Mouse (Mus musculus) ovary, adult 18-20 months (tissue): ENCODE measurements around the gene Gna14.

Source experiments
- DNase-seq: peaks from one replicate; pipeline ENCODE4 v3.0.0; 2022; ENCODE audit warnings: low spot score, mixed read lengths

Gna14 gene

GRCm38 (mm10) chr19:16435531-16436231 is at the start of gene Gna14:
Gene Gna14, plus strand, starts transcription at chr19:16435762.
- DNase-seq: peak; percentile 56

- no peak for DNase-seq
Measured at GRCm38 (mm10) chr19:16386514-16386913, 49.0 kb upstream of the Gna14 start.

- no peak for DNase-seq
Measured at GRCm38 (mm10) chr19:16390192-16390795, 45.3 kb upstream of the Gna14 start.

DNA sequence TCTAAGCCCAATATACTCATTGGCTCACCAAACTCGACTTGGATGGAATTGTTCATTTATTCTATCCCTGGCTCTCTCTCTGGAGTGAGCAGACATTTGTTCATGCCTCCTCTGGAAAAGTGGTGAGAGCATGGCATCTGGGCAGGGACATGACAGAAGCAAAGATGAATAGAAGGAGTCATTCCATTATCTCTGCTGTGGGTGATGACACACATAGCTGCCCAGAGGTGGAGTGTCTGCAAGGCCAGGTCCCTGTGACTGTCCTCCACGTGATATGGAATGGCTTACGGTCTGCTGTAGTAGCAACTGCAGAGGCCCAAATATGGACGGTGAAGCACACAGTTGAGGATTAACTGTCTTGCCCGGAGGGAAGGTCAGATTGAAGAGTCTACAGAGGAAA is 41.2 kb upstream of the Gna14 start:
- no peak for DNase-seq

- DNase-seq: no peak
Measured at GRCm38 (mm10) chr19:16403101-16403500, 32.5 kb upstream of the Gna14 start.

- DNase-seq: no peak
Measured at GRCm38 (mm10) chr19:16407727-16408126, 27.8 kb upstream of the Gna14 start.

DNA sequence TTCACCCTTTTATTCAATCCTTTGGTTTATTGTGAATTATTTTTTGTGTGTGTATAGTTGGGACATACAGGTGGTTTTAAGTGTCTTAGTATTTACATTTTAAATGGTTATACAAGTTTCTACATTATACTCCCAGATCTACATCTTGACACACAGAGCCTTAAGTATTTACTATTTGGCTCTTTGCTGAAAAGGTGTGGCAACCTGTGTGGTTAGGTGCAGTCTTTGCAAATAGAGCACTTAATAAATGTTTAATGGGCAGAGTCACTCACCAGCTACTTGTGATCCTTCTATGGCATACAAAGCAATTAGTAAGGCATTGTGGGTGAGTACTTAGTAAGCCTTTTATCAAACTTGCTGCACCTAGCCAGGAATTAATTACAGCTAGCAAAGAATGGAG is 24.3 kb upstream of the Gna14 start:
- DNase-seq: no peak

DNA sequence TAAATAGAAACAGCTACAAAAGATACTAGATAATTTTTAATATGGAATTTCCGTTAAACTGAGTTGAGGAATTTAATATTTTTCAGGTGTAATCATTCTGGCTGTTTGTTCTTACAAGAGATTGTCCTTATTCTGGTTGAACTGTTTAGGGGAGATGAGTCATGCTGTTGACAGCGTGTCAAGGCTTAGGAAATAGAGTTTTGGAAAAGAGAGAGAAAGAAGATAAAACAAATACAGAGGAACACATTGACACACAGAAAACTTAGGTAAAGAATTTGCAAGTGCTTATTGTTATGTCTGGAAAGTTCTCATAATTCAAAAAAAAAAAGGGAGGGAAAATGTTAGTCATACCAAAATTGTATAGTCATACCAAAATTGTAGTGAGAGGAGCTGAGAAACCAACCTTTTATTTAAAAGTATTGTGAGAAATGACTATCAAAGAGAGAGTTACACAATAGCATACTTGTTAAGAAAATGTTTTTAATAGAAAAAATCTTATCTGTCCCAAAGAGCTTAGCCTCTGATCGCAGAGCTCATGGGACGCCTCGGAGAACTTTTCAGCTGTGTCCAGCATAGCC is 17.4 kb upstream of the Gna14 start:
- no peak for DNase-seq

- DNase-seq: peak; percentile 17
Measured at GRCm38 (mm10) chr19:16425596-16425995, 10.0 kb upstream of the Gna14 start.

- DNase-seq: no peak
Measured at GRCm38 (mm10) chr19:16431368-16431767, 4.2 kb upstream of the Gna14 start.

DNA sequence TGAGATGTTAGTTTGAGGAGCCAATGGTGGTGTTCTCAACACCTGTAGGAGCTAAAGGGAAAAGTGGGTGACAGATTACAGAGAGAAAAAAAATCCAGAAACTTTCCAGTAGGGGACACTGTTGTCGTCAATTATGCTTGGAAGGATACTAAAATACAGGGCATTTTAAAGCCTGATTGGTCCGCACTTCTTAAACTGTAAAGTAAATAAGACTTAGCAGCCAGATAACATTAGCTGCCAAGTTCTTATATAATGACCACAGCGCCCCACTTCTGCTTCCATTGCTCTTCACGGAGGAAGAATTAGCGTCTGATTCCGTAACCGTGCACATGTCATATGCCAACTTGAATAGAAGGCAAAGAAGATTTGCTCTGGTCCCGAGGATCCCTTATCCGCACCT is 683 bp upstream of the Gna14 start:
- DNase-seq: no peak

- peak; percentile 10 for DNase-seq
Measured at GRCm38 (mm10) chr19:16436335-16437169, 990 bp downstream of the Gna14 start.

- DNase-seq: no peak
Measured at GRCm38 (mm10) chr19:16437170-16437483, 1.6 kb downstream of the Gna14 start.

DNA sequence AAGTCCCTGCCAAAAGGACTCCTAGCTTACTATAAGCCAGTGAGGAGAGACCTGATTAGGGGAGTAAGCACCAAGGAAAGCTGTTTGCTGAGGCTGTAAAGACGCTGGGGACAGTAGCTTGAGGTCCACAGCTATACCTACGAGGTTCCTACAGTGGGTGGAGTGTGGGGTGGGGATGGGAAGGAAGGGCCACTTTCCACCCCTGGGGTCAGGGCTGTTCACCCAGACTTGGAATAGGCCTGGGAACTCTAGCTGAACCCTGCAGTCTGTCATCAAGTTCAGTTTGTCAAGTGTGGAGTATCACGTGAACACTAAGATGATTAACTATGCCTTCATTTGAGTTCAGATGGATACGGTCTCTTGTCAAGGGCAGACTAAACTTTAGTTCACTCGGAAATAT is 2.3 kb downstream of the Gna14 start:
- no peak for DNase-seq

DNA sequence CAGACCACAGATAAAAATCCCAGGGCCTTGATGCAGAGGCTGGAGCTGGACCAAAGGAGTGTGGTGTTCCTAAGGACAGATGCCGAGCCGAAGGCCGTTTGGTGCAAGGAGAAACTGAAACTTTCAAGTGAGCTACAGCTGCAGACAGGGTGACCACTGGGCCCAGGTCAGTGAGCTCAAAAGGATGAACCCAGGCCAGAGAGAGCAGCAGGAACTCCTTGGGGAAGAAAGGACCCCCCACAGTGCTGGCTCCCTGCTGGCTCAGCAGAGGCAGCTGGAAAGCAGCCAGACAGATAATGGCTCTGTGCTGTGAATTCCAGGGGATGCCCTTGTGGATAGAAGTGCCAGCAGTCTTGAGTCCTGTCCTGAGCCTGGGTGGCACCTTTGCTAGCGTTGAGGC is 3.7 kb downstream of the Gna14 start:
- peak; percentile 80 for DNase-seq

- peak; percentile 5 for DNase-seq
Measured at GRCm38 (mm10) chr19:16439834-16440233, 4.3 kb downstream of the Gna14 start.

DNA sequence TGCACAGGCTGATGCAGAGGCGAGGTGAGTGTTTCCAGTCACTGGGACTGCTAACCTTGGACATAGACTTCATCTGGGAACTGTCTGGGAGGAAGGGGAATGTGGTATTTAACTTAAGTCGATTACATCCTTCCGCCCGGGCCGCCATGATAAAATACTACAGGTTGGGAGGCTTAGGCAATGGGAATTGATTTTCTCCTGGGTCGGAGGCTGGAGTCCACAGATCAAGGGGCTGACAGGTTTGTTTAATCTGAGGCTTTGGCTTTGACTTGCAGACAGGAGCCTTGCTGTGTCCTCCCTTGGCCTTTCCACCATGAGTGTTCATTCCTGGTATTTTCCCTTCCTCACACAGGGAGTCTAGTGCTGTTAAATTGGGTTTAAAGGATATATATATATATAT is 5.8 kb downstream of the Gna14 start:
- no peak for DNase-seq

GRCm38 (mm10) chr19:16443335-16443734 is 7.8 kb downstream of the Gna14 start:
- DNase-seq: no peak

DNA sequence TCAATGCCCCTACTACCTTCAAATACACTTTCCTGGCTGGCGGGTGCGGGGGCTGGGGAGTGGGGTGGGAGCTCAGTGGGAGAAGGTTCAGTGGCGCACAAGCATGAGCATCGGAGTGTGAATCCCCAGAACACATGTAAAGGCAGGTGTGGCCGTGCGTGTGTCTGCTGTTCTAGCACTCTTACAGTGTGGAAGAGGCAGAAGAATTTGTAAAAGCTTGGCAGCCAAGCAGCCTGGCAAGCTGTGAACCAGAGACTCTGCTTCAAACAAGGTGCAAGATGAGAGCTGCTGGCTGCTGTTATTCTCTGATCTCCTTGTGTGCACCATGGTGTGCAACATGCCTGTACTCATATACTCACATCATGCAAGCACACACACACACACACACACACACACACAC is 11.1 kb downstream of the Gna14 start:
- DNase-seq: no peak

DNA sequence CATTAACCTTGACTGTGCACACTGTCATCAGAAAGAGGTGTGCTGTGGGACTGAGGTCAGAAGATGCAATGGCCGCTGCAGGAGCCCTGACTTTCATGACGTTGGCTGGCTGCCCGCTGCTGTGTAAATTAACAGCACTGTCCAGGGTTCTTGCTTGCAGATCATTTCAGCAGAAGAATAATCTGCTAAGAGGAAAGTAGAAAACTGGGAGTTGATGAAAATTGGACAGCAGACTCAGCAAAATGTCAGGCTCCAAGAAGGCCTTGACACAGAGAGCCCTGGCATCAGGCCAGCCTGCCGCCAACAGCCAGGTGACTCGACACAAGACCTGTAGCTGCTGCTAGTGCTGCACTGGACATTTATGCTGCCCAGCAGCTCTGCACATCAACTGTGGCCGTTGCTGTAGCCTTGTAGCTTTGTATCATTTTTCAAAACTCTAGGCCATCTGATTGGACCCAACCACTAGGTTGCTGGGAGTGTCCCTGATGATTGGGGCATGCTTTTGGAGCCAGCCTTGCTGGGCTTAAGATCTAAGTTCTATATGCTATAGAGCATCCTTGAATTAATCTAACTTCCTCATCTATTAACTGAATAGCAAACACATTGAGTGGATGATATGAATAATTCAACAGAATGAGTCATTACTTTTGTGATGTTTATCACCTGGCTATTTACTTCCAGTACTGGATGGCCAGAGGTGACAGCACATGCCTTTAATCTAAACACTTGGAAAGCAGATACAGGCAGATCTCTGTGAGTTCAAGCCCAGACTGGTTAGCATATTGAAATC is 12.5 kb downstream of the Gna14 start:
- peak; percentile 37 for DNase-seq

GRCm38 (mm10) chr19:16448796-16449195 is 13.2 kb downstream of the Gna14 start:
- no peak for DNase-seq

DNA sequence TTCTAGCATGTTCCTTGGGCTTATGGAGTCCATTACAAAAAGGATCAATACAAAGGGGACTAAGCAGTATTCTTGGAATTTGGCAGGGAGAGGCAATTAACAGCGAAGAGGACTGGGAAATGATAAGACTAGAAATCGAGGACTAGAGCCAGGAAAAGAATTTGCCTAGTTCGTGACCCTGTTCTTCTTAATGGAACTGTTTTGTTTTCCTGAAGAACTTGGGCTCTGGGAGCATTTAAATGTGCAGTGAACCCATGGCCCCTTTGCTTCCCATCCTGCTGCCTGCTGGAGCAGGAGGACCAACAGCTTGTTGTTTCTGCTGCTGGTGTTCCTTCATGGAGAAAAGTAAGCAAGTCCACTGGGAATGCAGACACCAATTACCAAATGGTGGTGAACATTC is 15.3 kb downstream of the Gna14 start:
- DNase-seq: no peak
